Mouse (Mus musculus) inflammation-experienced regulatory T-cells, adult 6 months (primary cell): ENCODE data around the gene Igsf10. TPM values are rescaled to one million over a fixed set of nuclear protein-coding genes. Genes with fewer than 3 reads are reported as not detected.

Experiments
- ATAC-seq: one replicate; pipeline ENCODE4 v1.8.0; 2017
- polyA plus RNA-seq, 3 experiments: library from polyadenylated mRNA; unstranded; fragments of 100-300 nt; shearing (Covaris generic); gene quantifications; one replicate each; pipeline ENCODE4 v1.2.1; 2017

The Igsf10 gene
- polyA plus RNA-seq, 3 experiments from 2014 or later, result not detected

DNA sequence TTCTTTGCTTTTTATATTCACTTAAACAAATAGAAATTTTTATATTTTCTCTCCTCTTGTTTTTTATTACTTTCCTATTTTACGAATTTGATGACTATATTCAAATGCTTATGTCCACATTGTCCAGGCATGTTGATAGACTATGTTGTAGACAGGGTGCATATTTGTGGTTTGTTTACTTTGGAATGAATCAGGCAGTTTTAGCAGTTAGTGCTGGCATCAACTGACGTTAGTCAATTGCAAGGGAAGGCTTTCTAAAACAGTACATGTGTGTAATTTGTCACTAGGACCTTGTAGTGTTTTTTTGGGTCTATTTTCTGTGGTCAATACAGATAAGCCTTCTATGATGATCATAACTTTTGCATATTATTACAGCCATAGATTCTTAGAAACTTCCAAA is 53.6 kb downstream of the Igsf10 start:
- no peak for ATAC-seq

DNA sequence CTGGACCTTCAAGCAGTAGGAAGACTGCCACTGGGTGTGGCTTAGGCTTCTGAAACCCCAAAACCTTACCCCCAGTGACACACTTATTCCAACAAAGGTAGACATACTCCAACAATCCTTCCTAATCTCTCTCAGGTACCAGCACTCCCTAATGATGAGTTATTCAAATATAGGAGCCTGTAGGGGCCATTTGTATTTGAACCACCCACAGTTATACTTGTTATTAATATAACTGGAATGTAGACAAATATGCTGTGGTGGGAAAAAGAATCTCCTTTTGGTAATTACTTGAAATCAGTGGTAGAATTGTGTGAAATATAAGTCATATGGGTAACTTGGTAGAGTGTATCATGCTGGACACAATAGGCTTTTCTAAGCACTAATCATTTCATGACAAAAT is 65.6 kb downstream of the Igsf10 start:
- no peak for ATAC-seq

DNA sequence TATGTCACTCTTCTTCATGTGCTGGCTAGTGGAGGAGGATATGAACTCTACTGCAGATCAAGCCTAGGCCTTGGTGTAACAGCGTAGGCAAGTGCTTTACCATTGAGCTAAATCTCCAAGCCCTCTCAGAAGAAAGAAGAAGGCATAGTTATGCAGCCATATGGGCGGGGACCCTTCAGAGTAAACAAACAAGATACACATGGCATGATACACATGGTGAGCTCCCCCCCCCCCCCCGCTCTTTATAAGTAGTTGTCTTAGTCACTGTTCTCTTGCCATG is 66.0 kb downstream of the Igsf10 start:
- no peak for ATAC-seq

DNA sequence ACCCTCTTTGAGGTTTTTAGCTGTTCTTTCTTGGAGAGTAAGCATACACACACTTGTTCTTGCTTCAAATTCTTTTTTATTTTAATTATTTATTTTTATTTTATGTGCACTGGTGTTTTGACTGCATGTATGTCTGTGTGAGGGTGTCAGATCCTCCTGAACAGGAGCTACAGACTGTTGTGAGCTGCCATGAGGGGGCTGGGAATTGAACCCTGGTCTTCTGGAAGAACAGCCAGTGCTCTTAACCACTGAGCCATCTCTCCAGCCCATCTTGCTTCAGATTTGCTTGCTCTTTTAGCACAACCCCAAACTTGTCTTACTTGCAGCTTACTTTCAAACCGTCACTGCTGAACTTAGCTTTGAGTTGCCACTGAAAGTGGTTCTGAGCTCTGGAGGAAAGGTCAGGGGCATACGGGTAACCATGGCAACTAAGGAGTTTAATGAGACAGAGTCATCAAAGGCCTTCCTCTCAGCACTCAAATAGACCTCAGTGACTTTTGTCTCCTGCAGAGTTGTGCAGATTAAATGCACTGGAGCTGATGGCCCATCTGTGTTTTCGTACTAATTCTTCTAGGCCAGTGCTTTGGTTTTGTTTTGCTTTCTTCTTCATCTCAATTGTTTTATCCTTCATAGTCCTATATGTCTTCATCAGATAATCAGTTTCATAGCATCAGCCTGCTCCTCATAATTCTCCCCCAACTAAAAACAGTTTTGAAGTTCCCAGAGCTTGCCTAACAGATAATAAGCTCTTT is 66.5 kb downstream of the Igsf10 start:
- no peak for ATAC-seq

DNA sequence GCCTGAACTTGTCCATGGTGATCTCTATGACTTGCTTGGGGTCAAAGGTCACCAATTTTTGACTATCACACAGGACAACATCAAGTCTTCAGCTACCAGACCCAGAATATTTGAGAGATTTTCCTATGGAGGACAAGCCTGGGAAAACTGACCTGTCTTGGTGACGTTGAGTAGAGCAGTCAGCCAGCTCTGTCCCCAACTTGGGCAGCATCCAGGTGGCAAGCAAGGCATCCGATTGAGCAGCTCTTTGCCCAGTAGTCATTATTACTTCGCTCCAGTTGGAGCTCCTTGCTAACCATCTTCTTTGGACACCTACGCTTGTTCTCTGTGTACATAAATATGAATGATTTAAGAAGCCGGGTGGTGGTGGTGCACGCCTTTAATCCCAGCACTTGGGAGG is 73.4 kb downstream of the Igsf10 start:
- ATAC-seq, result no peak

Other genes with a start within 250 kb of the Igsf10 start
- gene Gpr171, start 242.6 kb downstream of the Igsf10 start, polyA plus RNA-seq, result 10 to 100 TPM; 45.7 to 91.9 (median 55.6) TPM
- gene P2ry14, start 190.8 kb downstream of the Igsf10 start, polyA plus RNA-seq, result 1 to 10 TPM; 2.8 to 3.6 (median 3.3) TPM
- not detected for gene Gpr87, start 149.3 kb downstream of the Igsf10 start, polyA plus RNA-seq
- under 1 TPM in 1 of 3 experiments, not detected in 2; 0.60 TPM for gene P2ry13, start 133.5 kb downstream of the Igsf10 start, polyA plus RNA-seq
- under 1 TPM in 2 of 3 experiments, not detected in 1; 0.31 to 0.44 TPM for gene P2ry12, start 81.5 kb downstream of the Igsf10 start, polyA plus RNA-seq